Comparison of ENCODE assay signal across 12 mouse cellular contexts in genomic region chr1:75444208-75444607, GRCm38 (mm10). TPM values are rescaled to one million over a fixed set of nuclear protein-coding genes. Genes with fewer than 3 reads are reported as not detected.
DNase-seq lines count a peak whose midpoint lies in the region; ATAC-seq and TF ChIP-seq lines count a peak whose summit lies in the region.
"Had no signal": no experiment of that assay in that cellular context is flagged by ENCODE, and none has a peak within 500 bp of the region (broad histone marks: within the 10 kb centered on the region; RNA-seq: fewer than 3 reads in every experiment).

No protein-coding gene starts in this region.

- no peak overlapping the region for H3K4me3 ChIP-seq in forebrain, embryonic 15.5 days
- H3K4me3 ChIP-seq in forebrain, postnatal 0 days (ENCODE audit: low read depth, low read length), result no peak overlapping the region
- H3K4me3 ChIP-seq in neural tube, embryonic 11.5 days (ENCODE audit: low read depth, low read length), result no peak overlapping the region
- no peak overlapping the region for H3K4me3 ChIP-seq in midbrain, embryonic 11.5 days (ENCODE audit: low read depth, low read length)
- H3K4me3 ChIP-seq: heart, adult 2 months had no signal

- peaks cover 71% of the 10 kb centered on the region for H3K4me1 ChIP-seq in forebrain, embryonic 15.5 days
- peaks cover 14% of the 10 kb centered on the region for H3K4me1 ChIP-seq in forebrain, postnatal 0 days (ENCODE audit: insufficient read depth)
- H3K4me1 ChIP-seq in neural tube, embryonic 11.5 days (ENCODE audit: control insufficient read depth, insufficient read depth, low read length), result peaks cover 61% of the 10 kb centered on the region
- peaks cover 68% of the 10 kb centered on the region for H3K4me1 ChIP-seq in midbrain, embryonic 11.5 days (ENCODE audit: control insufficient read depth, insufficient read depth, low read length)

- H3K36me3 ChIP-seq in forebrain, embryonic 15.5 days, result no peaks in the 10 kb centered on the region
- H3K36me3 ChIP-seq in forebrain, postnatal 0 days (ENCODE audit: insufficient read depth), result peaks cover 7% of the 10 kb centered on the region
- no peaks in the 10 kb centered on the region; the same call in 1 of the 2 replicates for H3K36me3 ChIP-seq in neural tube, embryonic 11.5 days (ENCODE audit: control insufficient read depth, insufficient read depth, low read length)
- no peaks in the 10 kb centered on the region for H3K36me3 ChIP-seq in midbrain, embryonic 11.5 days (ENCODE audit: control insufficient read depth, insufficient read depth, low read length)

- H3K27me3 ChIP-seq in forebrain, embryonic 15.5 days, result peaks cover 15% of the 10 kb centered on the region
- peaks cover 25% of the 10 kb centered on the region for H3K27me3 ChIP-seq in forebrain, postnatal 0 days (ENCODE audit: insufficient read depth, low read length)
- peaks cover 5% of the 10 kb centered on the region for H3K27me3 ChIP-seq in neural tube, embryonic 11.5 days (ENCODE audit: control insufficient read depth, insufficient read depth, low read length)
- H3K27me3 ChIP-seq in midbrain, embryonic 11.5 days (ENCODE audit: control insufficient read depth, insufficient read depth, low read length), result no peaks in the 10 kb centered on the region; the same call in 1 of the 2 replicates

- no peak for ATAC-seq in forebrain, embryonic 15.5 days (replicated peaks)
- ATAC-seq in forebrain, postnatal 0 days, result no peak
- ATAC-seq in neural tube, embryonic 11.5 days (ENCODE audit: insufficient read depth, low FRiP score, low TSS enrichment), result no peak
- peak; percentile 17 for ATAC-seq in midbrain, embryonic 11.5 days (ENCODE audit: low FRiP score)

- no peak for DNase-seq in forebrain, postnatal 0 days
- no peak for DNase-seq in neural tube, embryonic 11.5 days (ENCODE audit: low spot score)
- DNase-seq in neural tube, embryonic 10.5 days (ENCODE audit: extremely low spot score, low spot score), result no peak
- peak; percentile 92 for DNase-seq in midbrain, embryonic 11.5 days (ENCODE audit: low spot score, missing footprints)
- no peak for DNase-seq in frontal cortex, postnatal 14 days (ENCODE audit: low spot score in 2 of 2)
- no peak for DNase-seq in layer of hippocampus, adult 11-12 months (ENCODE audit: low spot score)
- DNase-seq: adrenal gland, postnatal 25 days; heart, adult 2 months had no signal

- WGBS in forebrain, embryonic 15.5 days, result 45% methylated on average over 3 of the region's 3 CpGs
- 37% methylated on average over 3 of the region's 3 CpGs for WGBS in forebrain, postnatal 0 days
- WGBS in neural tube, embryonic 11.5 days, result 21% methylated on average over 3 of the region's 3 CpGs
- WGBS in midbrain, embryonic 11.5 days, result 22% methylated on average over 3 of the region's 3 CpGs

- no peaks in the 10 kb centered on the region for H3K9me3 ChIP-seq in forebrain, embryonic 15.5 days
- H3K9me3 ChIP-seq in forebrain, postnatal 0 days (ENCODE audit: low read length), result no peaks in the 10 kb centered on the region
- H3K9me3 ChIP-seq in neural tube, embryonic 11.5 days (ENCODE audit: control insufficient read depth, low read length), result no peaks in the 10 kb centered on the region
- no peaks in the 10 kb centered on the region for H3K9me3 ChIP-seq in midbrain, embryonic 11.5 days (ENCODE audit: control insufficient read depth, low read length)

- 0 out of 2 replicates have a peak overlapping the region, but pooled peaks have one; percentile 75 for H3K27ac ChIP-seq in forebrain, embryonic 15.5 days (replicated peaks)
- H3K27ac ChIP-seq in forebrain, postnatal 0 days (ENCODE audit: low read depth, low read length), result no peak overlapping the region
- H3K27ac ChIP-seq in neural tube, embryonic 11.5 days (ENCODE audit: low read depth, low read length), result peak overlapping the region; percentile 88
- peak overlapping the region; percentile 91 for H3K27ac ChIP-seq in midbrain, embryonic 11.5 days (ENCODE audit: low read depth, low read length)
- H3K27ac ChIP-seq: heart, adult 2 months had no signal

- H3K4me2 ChIP-seq in forebrain, embryonic 15.5 days (replicated peaks), result no peak overlapping the region
- no peak overlapping the region for H3K4me2 ChIP-seq in forebrain, postnatal 0 days (ENCODE audit: low read depth)
- no peak overlapping the region for H3K4me2 ChIP-seq in neural tube, embryonic 11.5 days (ENCODE audit: low read depth)
- H3K4me2 ChIP-seq in midbrain, embryonic 11.5 days, result peak overlapping the region; percentile 40

- no peak for TF ChIP-seq CTCF in forebrain, postnatal 0 days (IDR thresholded peaks at IDR 0.05; ENCODE audit: low read depth)

- no peak overlapping the region for H3K9ac ChIP-seq in forebrain, embryonic 15.5 days (replicated peaks)
- no peak overlapping the region for H3K9ac ChIP-seq in forebrain, postnatal 0 days
- no peak overlapping the region for H3K9ac ChIP-seq in neural tube, embryonic 11.5 days (ENCODE audit: low read length)
- peak overlapping the region; percentile 53 for H3K9ac ChIP-seq in midbrain, embryonic 11.5 days (ENCODE audit: low read length)
- H3K9ac ChIP-seq: lung, embryonic 14.5 days had no signal

RNA-seq across cellular contexts. Expression of gene Asic4, which starts 6.0 kb away (rescaled TPM):
- polyA plus RNA-seq in forebrain, embryonic 15.5 days (2015; fragmentation: Nextera tagmentation; extraction: Ambion mirVana), result 2.8 and 4.1 TPM in 2 replicates
- 21.2 and 21.4 TPM in 2 replicates for total RNA-seq in forebrain, postnatal 0 days (2014; rRNA removed)
- 6.3 and 7.7 TPM in 2 replicates for polyA plus RNA-seq in forebrain, postnatal 0 days (2015; fragmentation: Nextera tagmentation; extraction: Ambion mirVana)
- 2.3 and 2.9 TPM in 2 replicates for polyA plus RNA-seq in neural tube, embryonic 11.5 days (2014; fragmentation: Nextera tagmentation; extraction: Ambion mirVana)
- 4.6 and 5.9 TPM in 2 replicates for polyA plus RNA-seq in midbrain, embryonic 11.5 days (2014; fragmentation: Nextera tagmentation; extraction: Ambion mirVana)
- total RNA-seq: common myeloid progenitor, adult 5-6 weeks; heart, adult 2 months; megakaryocyte-erythroid progenitor cell, adult 5-6 weeks had no signal
- polyA plus RNA-seq: heart, adult 2 months had no signal

RNA-seq across cellular contexts. Expression of gene Gmppa, which starts 8.5 kb away (rescaled TPM):
- 62.3 and 77.8 TPM in 2 replicates for polyA plus RNA-seq in forebrain, embryonic 15.5 days (2015; fragmentation: Nextera tagmentation; extraction: Ambion mirVana)
- 57.3 and 68.3 TPM in 2 replicates for total RNA-seq in forebrain, postnatal 0 days (2014; rRNA removed)
- 64.0 and 64.9 TPM in 2 replicates for polyA plus RNA-seq in forebrain, postnatal 0 days (2015; fragmentation: Nextera tagmentation; extraction: Ambion mirVana)
- 62.5 and 64.2 TPM in 2 replicates for polyA plus RNA-seq in neural tube, embryonic 11.5 days (2014; fragmentation: Nextera tagmentation; extraction: Ambion mirVana)
- polyA plus RNA-seq in midbrain, embryonic 11.5 days (2014; fragmentation: Nextera tagmentation; extraction: Ambion mirVana), result 56.1 and 56.4 TPM in 2 replicates

RNA-seq across cellular contexts. Expression of gene Chpf, which starts 34.9 kb away (rescaled TPM):
- 28.9 and 29.2 TPM in 2 replicates for polyA plus RNA-seq in forebrain, embryonic 15.5 days (2015; fragmentation: Nextera tagmentation; extraction: Ambion mirVana)
- 65.9 and 80.4 TPM in 2 replicates for total RNA-seq in forebrain, postnatal 0 days (2014; rRNA removed)
- 55.5 and 56.8 TPM in 2 replicates for polyA plus RNA-seq in forebrain, postnatal 0 days (2015; fragmentation: Nextera tagmentation; extraction: Ambion mirVana)
- polyA plus RNA-seq in neural tube, embryonic 11.5 days (2014; fragmentation: Nextera tagmentation; extraction: Ambion mirVana), result 27.1 and 27.2 TPM in 2 replicates
- 15.2 and 20.8 TPM in 2 replicates for polyA plus RNA-seq in midbrain, embryonic 11.5 days (2014; fragmentation: Nextera tagmentation; extraction: Ambion mirVana)

RNA-seq across cellular contexts. Expression of gene Tmem198, which starts 35.1 kb away (rescaled TPM):
- 53.4 and 55.4 TPM in 2 replicates for polyA plus RNA-seq in forebrain, embryonic 15.5 days (2015; fragmentation: Nextera tagmentation; extraction: Ambion mirVana)
- total RNA-seq in forebrain, postnatal 0 days (2014; rRNA removed), result 54.8 and 58.0 TPM in 2 replicates
- 61.2 and 70.8 TPM in 2 replicates for polyA plus RNA-seq in forebrain, postnatal 0 days (2015; fragmentation: Nextera tagmentation; extraction: Ambion mirVana)
- 12.3 and 13.7 TPM in 2 replicates for polyA plus RNA-seq in neural tube, embryonic 11.5 days (2014; fragmentation: Nextera tagmentation; extraction: Ambion mirVana)
- polyA plus RNA-seq in midbrain, embryonic 11.5 days (2014; fragmentation: Nextera tagmentation; extraction: Ambion mirVana), result 11.6 and 13.0 TPM in 2 replicates
- total RNA-seq: megakaryocyte-erythroid progenitor cell, adult 5-6 weeks had no signal
